Mouse (Mus musculus) megakaryocyte, embryonic 14.5 days (primary cell): ENCODE data around the gene Zfp37. TPM values are rescaled to one million over a fixed set of nuclear protein-coding genes. Genes with fewer than 3 reads are reported as not detected.
"Not testable (repeated sequence)": the region's sequence is repeated elsewhere in the genome, so short reads cannot be mapped to it uniquely, and the experiment has no call there.

Experiments
- H3K27me3 ChIP-seq: replicated peaks from 2 replicates; pipeline ENCODE3; 2012; ENCODE audit warnings: inconsistent platforms
- H3K36me3 ChIP-seq: replicated peaks from 2 replicates; pipeline ENCODE3; 2012; ENCODE audit warnings: low read length, inconsistent platforms, mixed read lengths
- H3K4me1 ChIP-seq: 2 replicates; pipeline ENCODE4 v1.6.1; 2012; ENCODE audit warnings: inconsistent platforms
- H3K4me3 ChIP-seq: replicated peaks from 2 replicates; pipeline ENCODE3; 2012; ENCODE audit warnings: moderate library complexity, mild to moderate bottlenecking, inconsistent platforms
- H3K9me3 ChIP-seq: 2 replicates; pipeline ENCODE4 v1.6.1; 2012; ENCODE audit warnings: inconsistent platforms
- FLI1 ChIP-seq: IDR thresholded peaks from 2 replicates; pipeline ENCODE4 v1.6.1; 2012; ENCODE audit warnings: low read length, inconsistent platforms, mixed read lengths
- GATA1 ChIP-seq: IDR thresholded peaks from 3 replicates; pipeline ENCODE4 v1.6.1; 2012; ENCODE audit warnings: mixed read lengths, low read length, inconsistent platforms, borderline replicate concordance
- polyA plus RNA-seq: library from polyadenylated mRNA; stranded (reverse); fragments of >175 nt; gene quantifications from 2 replicates; pipeline ENCODE4 v1.2.3, GENCODE M21; 2012; ENCODE audit warnings: low replicate concordance; ENCODE audit not compliant: insufficient read depth

The Zfp37 gene
- polyA plus RNA-seq, 1 experiment, result not detected

GRCm38 (mm10) chr4:62228391-62228790 is 2.5 kb downstream of the Zfp37 start:
- Histone ChIP-seq H3K9me3 (0 out of 2 replicates have a peak, but pooled peaks cover 5% of the 10 kb centered on the region), H3K4me3 (no peak overlapping the region), H3K36me3 (no peaks in the 10 kb centered on the region), H3K27me3 (no peaks in the 10 kb centered on the region), H3K4me1 (no peaks in the 10 kb centered on the region)
- TF ChIP-seq FLI1 (no peak), GATA1 (no peak)

GRCm38 (mm10) chr4:62213490-62213889 is 17.4 kb downstream of the Zfp37 start:
- H3K27me3 ChIP-seq, result peaks cover 11% of the 10 kb centered on the region
- H3K9me3 ChIP-seq, result peaks cover 14% of the 10 kb centered on the region
- no peaks in the 10 kb centered on the region for H3K36me3 ChIP-seq
- no peak for TF ChIP-seq GATA1
- no peak for TF ChIP-seq FLI1
- H3K4me1 ChIP-seq, result peaks cover 3% of the 10 kb centered on the region; the same call in 1 of the 2 replicates
- H3K4me3 ChIP-seq, result no peak overlapping the region

GRCm38 (mm10) chr4:62210035-62210434 is 20.8 kb downstream of the Zfp37 start:
- Histone ChIP-seq H3K4me1 (peaks cover 9% of the 10 kb centered on the region; the same call in 1 of the 2 replicates), H3K27me3 (peaks cover 22% of the 10 kb centered on the region), H3K4me3 (no peak overlapping the region), H3K9me3 (peaks cover 10% of the 10 kb centered on the region), H3K36me3 (no peaks in the 10 kb centered on the region)
- TF ChIP-seq FLI1 (no peak), GATA1 (no peak)

GRCm38 (mm10) chr4:62208696-62209380 is 22.0 kb downstream of the Zfp37 start:
- Histone ChIP-seq H3K4me1 (peaks cover 9% of the 10 kb centered on the region; the same call in 1 of the 2 replicates), H3K9me3 (peaks cover 10% of the 10 kb centered on the region), H3K4me3 (peak overlapping the region; percentile 89), H3K27me3 (peaks cover 22% of the 10 kb centered on the region), H3K36me3 (no peaks in the 10 kb centered on the region)
- TF ChIP-seq FLI1 (no peak), GATA1 (no peak)

- TF ChIP-seq GATA1 (no peak), FLI1 (no peak)
- peaks cover 9% of the 10 kb centered on the region; the same call in 1 of the 2 replicates for H3K4me1 ChIP-seq
- no peaks in the 10 kb centered on the region for H3K36me3 ChIP-seq
- H3K4me3 ChIP-seq, result peak overlapping the region; percentile 89
- peaks cover 13% of the 10 kb centered on the region for H3K9me3 ChIP-seq
- H3K27me3 ChIP-seq, result peaks cover 22% of the 10 kb centered on the region
Measured at GRCm38 (mm10) chr4:62207851-62208695, 22.8 kb downstream of the Zfp37 start.

- H3K4me3 ChIP-seq, result no peak overlapping the region
- TF ChIP-seq GATA1 (no peak), FLI1 (no peak)
- no peaks in the 10 kb centered on the region for H3K4me1 ChIP-seq
- H3K9me3 ChIP-seq, result peaks cover 21% of the 10 kb centered on the region
- no peaks in the 10 kb centered on the region for H3K36me3 ChIP-seq
- no peaks in the 10 kb centered on the region for H3K27me3 ChIP-seq
Measured at GRCm38 (mm10) chr4:62199923-62200529, 30.8 kb downstream of the Zfp37 start.

GRCm38 (mm10) chr4:62188778-62189177 is 42.1 kb downstream of the Zfp37 start:
- Histone ChIP-seq H3K4me1 (no peaks in the 10 kb centered on the region), H3K36me3 (no peaks in the 10 kb centered on the region), H3K9me3 (peaks cover 56% of the 10 kb centered on the region), H3K27me3 (no peaks in the 10 kb centered on the region), H3K4me3 (no peak overlapping the region)
- no peak for TF ChIP-seq GATA1
- TF ChIP-seq FLI1, result no peak

GRCm38 (mm10) chr4:62177282-62177681 is 53.6 kb downstream of the Zfp37 start:
- no peaks in the 10 kb centered on the region for H3K36me3 ChIP-seq
- no peak overlapping the region for H3K4me3 ChIP-seq
- no peaks in the 10 kb centered on the region for H3K27me3 ChIP-seq
- no peaks in the 10 kb centered on the region for H3K4me1 ChIP-seq
- TF ChIP-seq GATA1, result no peak
- no peak for TF ChIP-seq FLI1
- H3K9me3 ChIP-seq, result 0 out of 2 replicates have a peak, but pooled peaks cover 6% of the 10 kb centered on the region

GRCm38 (mm10) chr4:62174471-62174870 is 56.4 kb downstream of the Zfp37 start:
- no peak for TF ChIP-seq FLI1
- TF ChIP-seq GATA1, result no peak
- no peaks in the 10 kb centered on the region for H3K36me3 ChIP-seq
- no peaks in the 10 kb centered on the region for H3K4me1 ChIP-seq
- H3K9me3 ChIP-seq, result no peaks in the 10 kb centered on the region
- H3K4me3 ChIP-seq, result no peak overlapping the region
- H3K27me3 ChIP-seq, result no peaks in the 10 kb centered on the region

- not testable (repeated sequence) for H3K36me3 ChIP-seq, H3K9me3 ChIP-seq, H3K27me3 ChIP-seq, H3K4me3 ChIP-seq, H3K4me1 ChIP-seq
Measured at GRCm38 (mm10) chr4:62167636-62168035, 63.2 kb downstream of the Zfp37 start.
